Mouse (Mus musculus) forebrain, embryonic 10.5 days (tissue): ENCODE measurements around the gene Gm13285. TPM values are rescaled to one million over a fixed set of nuclear protein-coding genes. Genes with fewer than 3 reads are reported as not detected.
"Not testable (repeated sequence)": the region's sequence is repeated elsewhere in the genome, so short reads cannot be mapped to it uniquely, and the experiment has no call there.

Experiments
- DNase-seq: peaks from one replicate; pipeline ENCODE4 v3.0.0-alpha.2; 2017; ENCODE audit warnings: low spot score; ENCODE audit errors: extremely low spot score
- H3K27ac ChIP-seq: fragments of 300-500 bp; sonication (generic); 2 replicates; pipeline ENCODE4 v1.5.1; 2016; ENCODE audit warnings: mild to moderate bottlenecking
- H3K27me3 ChIP-seq: fragments of 300-500 bp; sonication (generic); 2 replicates; pipeline ENCODE4 v1.6.1; 2016; ENCODE audit warnings: mild to moderate bottlenecking; ENCODE audit not compliant: poor library complexity, severe bottlenecking
- H3K36me3 ChIP-seq: fragments of 300-500 bp; sonication (generic); replicated peaks from 2 replicates; pipeline ENCODE4 v1.6.1; 2016; ENCODE audit warnings: mild to moderate bottlenecking, moderate library complexity
- H3K4me1 ChIP-seq: fragments of 300-500 bp; sonication (generic); 2 replicates; pipeline ENCODE4 v1.6.1; 2016
- H3K4me3 ChIP-seq: fragments of 300-500 bp; sonication (generic); 2 replicates; pipeline ENCODE4 v1.5.1; 2016; ENCODE audit warnings: mild to moderate bottlenecking, moderate library complexity
- H3K9me3 ChIP-seq: fragments of 300-500 bp; sonication (generic); 2 replicates; pipeline ENCODE4 v1.6.1; 2016; ENCODE audit warnings: mild to moderate bottlenecking, moderate library complexity
- WGBS: fragments of 180-500 bp; shearing (Covaris S2); methylation state at CpG from one replicate; pipeline ENCODE4 v1.1.7; 2016; 5-methylcytosine and 5-hydroxymethylcytosine counted together
- polyA plus RNA-seq: library from polyadenylated mRNA; unstranded; fragments of >200 nt; fragmentation: Nextera tagmentation; extraction: Ambion mirVana; gene quantifications from 2 replicates; pipeline ENCODE4 v1.2.1, GENCODE M21; 2016

Gm13285 gene
- 0.85 TPM in 1 of 2 replicates, not detected in the other for polyA plus RNA-seq

DNA sequence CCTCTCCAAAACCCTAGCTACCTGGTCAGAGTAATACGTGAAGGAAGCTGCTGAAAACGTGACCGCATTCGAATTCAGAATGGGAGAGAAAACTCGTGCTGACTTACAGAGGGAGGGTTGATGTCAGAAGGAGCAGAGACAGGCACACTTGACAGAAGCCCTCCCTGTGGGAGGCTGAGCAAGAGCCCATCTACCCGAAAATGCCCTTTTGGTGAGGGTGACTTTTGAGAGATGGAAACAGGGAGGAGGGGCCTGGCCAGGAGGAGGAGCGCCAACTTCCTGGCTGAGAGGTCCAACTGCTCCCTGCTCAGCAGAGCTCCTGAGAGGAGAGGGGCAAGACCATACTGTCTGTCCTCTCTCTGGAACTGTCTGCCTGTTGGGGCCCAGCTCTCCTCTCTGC lies at the start of gene Gm13285:
Gene Gm13285, plus strand, starts transcription at position 301 of the 400 bp plus-strand sequence.
- DNase-seq, H3K27me3 ChIP-seq, H3K9me3 ChIP-seq, H3K4me1 ChIP-seq, H3K27ac ChIP-seq, H3K36me3 ChIP-seq, H3K4me3 ChIP-seq: not testable (repeated sequence)
- WGBS, result 14% methylated on average over 6 of the region's 7 CpGs

DNA sequence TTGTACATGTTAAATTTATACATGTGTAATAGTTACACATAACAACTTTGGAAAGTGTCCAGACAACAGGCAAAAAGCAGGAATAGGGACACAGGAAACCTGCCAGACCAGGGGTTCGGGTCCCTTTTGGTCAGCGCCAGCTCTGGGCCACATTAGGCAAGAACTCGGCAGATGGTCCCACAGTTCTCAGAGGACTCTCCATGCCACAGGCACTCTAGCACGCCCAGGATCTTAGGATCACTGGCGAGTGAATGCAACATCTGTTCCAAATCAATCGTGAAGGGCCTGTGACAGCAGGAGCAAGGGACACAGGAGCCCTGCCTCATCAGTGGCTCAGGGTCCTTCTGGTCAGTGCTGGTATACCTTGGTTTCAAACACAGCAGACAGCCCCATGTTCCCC lies 49.5 kb upstream of the Gm13285 start:
- Histone ChIP-seq H3K27me3 (no peaks in the 10 kb centered on the region), H3K4me3 (no peak overlapping the region), H3K4me1 (peaks cover 12% of the 10 kb centered on the region), H3K9me3 (no peaks in the 10 kb centered on the region), H3K36me3 (no peaks in the 10 kb centered on the region), H3K27ac (no peak overlapping the region)
- no peak for DNase-seq
- 57% methylated on average over 6 of the region's 6 CpGs for WGBS

DNA sequence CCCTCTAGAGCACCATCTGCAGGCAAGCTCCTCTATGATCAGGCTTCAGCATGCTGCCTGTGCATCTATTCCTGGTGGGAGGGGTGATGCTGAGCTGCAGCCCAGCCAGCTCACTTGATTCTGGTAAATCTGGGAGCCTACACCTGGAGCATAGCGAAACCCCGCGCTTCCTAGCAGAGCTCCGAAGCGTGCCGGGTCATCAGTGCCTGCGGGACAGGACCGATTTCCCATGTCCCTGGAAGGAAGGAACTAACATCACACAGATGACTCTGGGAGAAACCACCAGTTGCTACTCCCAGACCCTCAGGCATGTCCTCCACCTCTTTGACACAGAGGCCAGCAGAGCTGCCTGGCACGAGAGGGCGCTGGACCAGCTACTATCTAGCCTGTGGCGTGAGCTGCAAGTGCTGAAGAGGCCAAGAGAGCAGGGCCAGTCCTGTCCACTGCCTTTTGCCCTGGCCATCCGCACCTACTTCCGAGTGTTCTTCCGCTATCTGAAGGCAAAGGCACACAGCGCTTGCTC lies 44.6 kb upstream of the Gm13285 start, which contains the start of gene Gm13271:
Gene Gm13271, plus strand, starts transcription at position 51 of the 523 bp plus-strand sequence.
- 65% methylated on average over 15 of the region's 15 CpGs for WGBS
- not testable (repeated sequence) for H3K36me3 ChIP-seq, H3K27me3 ChIP-seq, H3K4me3 ChIP-seq, H3K9me3 ChIP-seq, DNase-seq, H3K27ac ChIP-seq, H3K4me1 ChIP-seq

DNA sequence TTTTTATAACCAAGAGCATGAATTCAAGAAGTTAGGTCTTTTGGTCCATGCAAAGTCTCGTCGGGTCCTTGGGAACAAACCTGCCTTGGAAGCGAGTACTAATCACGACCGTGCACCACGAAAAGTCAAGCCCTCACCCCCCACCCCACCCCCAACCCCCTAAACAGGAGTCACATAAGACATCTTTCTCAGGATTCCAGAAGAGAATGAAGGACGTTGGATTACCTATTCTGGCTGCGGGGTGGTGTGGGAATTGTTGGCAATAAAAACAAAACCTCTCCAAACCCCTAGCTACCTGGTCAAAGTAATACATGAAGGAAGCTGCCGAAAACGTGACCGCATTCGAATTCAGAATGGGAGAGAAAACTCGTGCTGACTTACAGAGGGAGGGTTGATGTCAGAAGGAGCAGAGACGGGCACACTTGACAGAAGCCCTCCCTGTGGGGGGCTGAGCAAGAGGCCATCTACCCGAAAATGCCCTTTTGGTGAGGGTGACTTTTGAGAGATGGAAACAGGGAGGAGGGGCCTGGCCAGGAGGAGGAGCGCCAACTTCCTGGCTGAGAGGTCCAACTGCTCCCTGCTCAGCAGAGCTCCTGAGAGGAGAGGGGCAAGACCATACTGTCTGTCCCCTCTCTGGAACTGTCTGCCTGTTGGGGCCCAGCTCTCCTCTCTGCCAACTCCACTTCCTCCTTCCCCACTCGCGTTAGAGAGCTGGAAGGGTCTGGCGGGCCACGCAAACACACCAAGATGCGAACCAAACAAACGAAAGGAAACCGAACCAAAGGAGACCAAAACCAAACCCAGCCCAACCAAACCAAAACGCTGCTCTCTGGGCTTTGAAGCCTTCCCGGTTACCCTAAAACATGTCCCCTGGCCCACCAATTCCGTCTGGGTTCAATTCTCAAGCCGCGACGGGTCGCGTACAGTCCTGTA lies 42.6 kb upstream of the Gm13285 start:
- not testable (repeated sequence) for H3K4me1 ChIP-seq, H3K36me3 ChIP-seq, H3K9me3 ChIP-seq, H3K27me3 ChIP-seq
- Histone ChIP-seq H3K4me3 (peak overlapping the region; percentile 62), H3K27ac (peak overlapping the region; percentile 85)
- WGBS, result 14% methylated on average over 29 of the region's 31 CpGs
- peak; percentile 46 for DNase-seq

DNA sequence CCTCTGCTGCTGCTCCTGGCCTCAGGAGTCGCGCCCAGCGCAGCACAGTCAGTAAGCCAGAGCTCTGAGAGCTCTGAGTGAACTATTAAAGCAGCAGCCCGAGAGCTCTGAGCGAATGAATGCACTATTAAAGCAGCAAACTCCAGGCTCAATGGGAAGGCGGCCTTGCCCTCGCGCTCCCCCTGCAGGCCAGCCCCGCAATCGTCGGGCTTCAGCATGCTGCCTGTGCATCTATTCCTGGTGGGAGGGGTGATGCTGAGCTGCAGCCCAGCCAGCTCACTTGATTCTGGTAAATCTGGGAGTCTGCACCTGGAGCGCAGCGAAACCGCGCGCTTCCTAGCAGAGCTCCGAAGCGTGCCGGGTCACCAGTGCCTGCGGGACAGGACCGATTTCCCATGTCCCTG lies 41.8 kb upstream of the Gm13285 start:
- H3K9me3 ChIP-seq, H3K4me1 ChIP-seq, H3K36me3 ChIP-seq, H3K27me3 ChIP-seq: not testable (repeated sequence)
- Histone ChIP-seq H3K4me3 (peak overlapping the region; percentile 62), H3K27ac (peak overlapping the region; percentile 85)
- peak; percentile 82 for DNase-seq
- WGBS, result 0% methylated on average over 18 of the region's 21 CpGs

DNA sequence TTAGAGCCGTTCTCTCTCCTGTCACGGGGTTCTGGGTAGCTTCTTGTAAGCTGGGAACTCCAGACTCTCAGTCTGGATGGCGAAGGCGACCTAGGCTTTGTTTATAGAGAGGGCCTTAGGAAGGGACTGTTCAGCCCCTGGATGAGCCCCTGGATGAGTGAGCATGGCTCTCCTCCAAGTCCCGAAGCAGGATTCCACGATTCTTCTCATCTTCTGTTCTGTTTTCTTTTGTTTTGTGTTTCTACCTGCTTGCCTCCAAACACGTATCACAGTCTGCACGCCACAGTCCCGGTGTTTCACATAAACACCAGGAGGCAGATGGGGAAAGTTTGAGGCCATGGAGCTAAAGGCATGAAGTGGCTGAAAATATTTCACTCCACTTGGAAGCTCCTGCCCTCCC lies 40.7 kb upstream of the Gm13285 start:
- not testable (repeated sequence) for H3K9me3 ChIP-seq, H3K36me3 ChIP-seq, H3K27ac ChIP-seq, DNase-seq, H3K4me3 ChIP-seq, H3K27me3 ChIP-seq
- H3K4me1 ChIP-seq, result peaks cover 10% of the 10 kb centered on the region
- 88% methylated on average over 9 of the region's 9 CpGs for WGBS

DNA sequence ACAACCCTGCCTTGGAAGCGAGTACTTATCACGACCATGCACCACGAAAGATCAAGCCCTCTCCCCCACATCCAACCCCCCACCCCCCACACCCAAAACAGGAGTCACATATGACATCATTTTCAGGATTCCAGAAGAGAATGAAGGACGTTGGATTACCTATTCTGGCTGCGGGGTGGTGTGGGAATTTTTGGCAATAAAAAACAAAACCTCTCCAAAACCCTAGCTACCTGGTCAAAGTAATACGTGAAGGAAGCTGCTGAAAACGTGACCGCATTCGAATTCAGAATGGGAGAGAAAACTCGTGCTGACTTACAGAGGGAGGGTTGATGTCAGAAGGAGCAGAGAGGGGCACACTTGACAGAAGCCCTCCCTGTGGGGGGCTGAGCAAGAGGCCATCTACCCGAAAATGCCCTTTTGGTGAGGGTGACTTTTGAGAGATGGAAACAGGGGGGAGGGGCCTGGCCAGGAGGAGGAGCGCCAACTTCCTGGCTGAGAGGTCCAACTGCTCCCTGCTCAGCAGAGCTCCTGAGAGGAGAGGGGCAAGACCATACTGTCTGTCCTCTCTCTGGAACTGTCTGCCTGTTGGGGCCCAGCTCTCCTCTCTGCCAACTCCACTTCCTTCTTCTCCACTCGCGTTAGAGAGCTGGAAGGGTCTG lies 39.7 kb upstream of the Gm13285 start, which contains the start of gene Gm13283:
Gene Gm13283, plus strand, starts transcription at position 510 of the 659 bp plus-strand sequence.
- Histone ChIP-seq H3K4me1 (peaks cover 10% of the 10 kb centered on the region), H3K4me3 (peak within 1 kb of the TSS; percentile 44), H3K27ac (peak within 1 kb of the TSS; percentile 66; the same call in 1 of the 2 replicates)
- WGBS, result 27% methylated on average over 11 of the region's 14 CpGs
- DNase-seq, H3K27me3 ChIP-seq, H3K36me3 ChIP-seq, H3K9me3 ChIP-seq: not testable (repeated sequence)

DNA sequence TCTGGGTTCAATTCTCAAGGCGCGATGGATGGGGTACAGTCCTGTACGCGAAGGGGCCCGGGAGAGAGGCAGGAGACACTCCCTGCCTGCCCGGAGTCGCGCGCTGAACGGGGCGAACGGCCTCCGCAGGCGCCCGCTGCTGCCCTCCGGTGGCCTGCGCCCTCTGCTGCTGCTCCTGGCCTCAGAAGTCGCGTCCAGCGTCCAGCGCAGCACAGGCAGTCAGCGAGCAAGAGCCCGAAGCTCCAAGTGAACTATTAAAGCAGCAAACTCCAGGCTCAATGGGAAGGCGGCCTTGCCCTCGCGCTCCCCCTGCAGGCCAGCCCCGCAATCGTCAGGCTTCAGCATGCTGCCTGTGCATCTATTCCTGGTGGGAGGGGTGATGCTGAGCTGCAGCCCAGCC lies 39.0 kb upstream of the Gm13285 start:
- Histone ChIP-seq H3K4me1 (peaks cover 10% of the 10 kb centered on the region), H3K4me3 (peak overlapping the region; percentile 44), H3K27ac (peak overlapping the region; percentile 66; the same call in 1 of the 2 replicates)
- H3K36me3 ChIP-seq, H3K27me3 ChIP-seq, H3K9me3 ChIP-seq: not testable (repeated sequence)
- peak; percentile 64 for DNase-seq
- WGBS, result under 1% methylated on average over 27 of the region's 28 CpGs

DNA sequence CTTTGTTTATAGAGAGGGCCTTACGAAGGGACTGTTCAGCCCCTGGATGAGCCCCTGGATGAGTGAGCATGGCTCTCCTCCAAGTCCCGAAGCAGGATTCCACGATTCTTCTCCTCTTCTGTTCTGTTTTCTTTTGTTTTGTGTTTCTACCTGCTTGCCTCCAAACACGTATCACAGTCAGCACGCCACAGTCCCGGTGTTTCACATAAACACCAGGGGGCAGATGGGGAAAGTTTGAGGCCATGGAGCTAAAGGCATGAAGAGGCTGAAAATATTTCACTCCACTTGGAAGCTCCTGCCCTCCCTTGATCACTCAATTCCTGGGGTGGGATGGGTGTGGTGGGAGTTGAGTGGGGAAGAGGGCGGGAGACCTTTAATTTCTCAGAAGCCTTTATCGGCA lies 37.7 kb upstream of the Gm13285 start:
- not testable (repeated sequence) for H3K9me3 ChIP-seq, H3K27ac ChIP-seq, H3K27me3 ChIP-seq, DNase-seq, H3K36me3 ChIP-seq, H3K4me1 ChIP-seq, H3K4me3 ChIP-seq
- WGBS, result 75% methylated on average over 6 of the region's 8 CpGs

DNA sequence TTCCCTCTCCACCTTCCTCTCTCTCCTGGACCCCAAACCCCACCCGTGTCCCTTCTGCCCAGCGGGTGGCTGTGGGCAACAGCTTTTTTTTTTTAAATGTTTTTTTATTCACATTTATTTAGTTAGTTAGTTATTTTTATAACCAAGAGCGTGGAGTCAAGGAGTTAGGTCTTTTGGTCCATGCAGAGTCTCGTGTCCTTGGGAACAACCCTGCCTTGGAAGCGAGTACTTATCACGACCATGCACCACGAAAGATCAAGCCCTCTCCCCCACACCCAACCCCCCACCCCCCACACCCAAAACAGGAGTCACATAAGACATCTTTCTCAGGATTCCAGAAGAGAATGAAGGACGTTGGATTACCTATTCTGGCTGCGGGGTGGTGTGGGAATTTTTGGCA lies 37.1 kb upstream of the Gm13285 start:
- not testable (repeated sequence) for H3K4me1 ChIP-seq, H3K4me3 ChIP-seq, H3K36me3 ChIP-seq, H3K27ac ChIP-seq, DNase-seq, H3K27me3 ChIP-seq, H3K9me3 ChIP-seq
- 54% methylated on average over 9 of the region's 9 CpGs for WGBS

DNA sequence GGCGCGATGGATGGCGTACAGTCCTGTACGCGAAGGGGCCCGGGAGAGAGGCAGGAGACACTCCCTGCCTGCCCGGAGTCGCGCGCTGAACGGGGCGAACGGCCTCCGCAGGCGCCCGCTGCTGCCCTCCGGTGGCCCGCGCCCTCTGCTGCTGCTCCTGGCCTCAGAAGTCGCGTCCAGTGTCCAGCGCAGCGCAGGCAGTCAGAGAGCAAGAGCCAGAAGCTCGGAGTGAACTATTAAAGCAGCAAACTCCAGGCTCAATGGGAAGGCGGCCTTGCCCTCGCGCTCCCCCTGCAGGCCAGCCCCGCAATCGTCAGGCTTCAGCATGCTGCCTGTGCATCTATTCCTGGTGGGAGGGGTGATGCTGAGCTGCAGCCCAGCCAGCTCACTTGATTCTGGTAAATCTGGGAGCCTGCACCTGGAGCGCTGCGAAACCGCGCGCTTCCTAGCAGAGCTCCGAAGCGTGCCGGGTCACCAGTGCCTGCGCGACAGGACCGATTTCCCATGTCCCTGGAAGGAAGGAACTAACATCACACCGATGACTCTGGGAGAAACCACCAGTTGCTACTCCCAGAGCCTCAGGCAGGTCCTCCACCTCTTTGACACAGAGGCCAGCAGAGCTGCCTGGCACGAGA lies 36.0 kb upstream of the Gm13285 start:
- H3K4me3 ChIP-seq, result peak overlapping the region; percentile 45
- not testable (repeated sequence) for H3K4me1 ChIP-seq, H3K27me3 ChIP-seq, H3K36me3 ChIP-seq, H3K9me3 ChIP-seq, H3K27ac ChIP-seq
- DNase-seq, result peak; percentile 63
- 2% methylated on average over 40 of the region's 42 CpGs for WGBS

DNA sequence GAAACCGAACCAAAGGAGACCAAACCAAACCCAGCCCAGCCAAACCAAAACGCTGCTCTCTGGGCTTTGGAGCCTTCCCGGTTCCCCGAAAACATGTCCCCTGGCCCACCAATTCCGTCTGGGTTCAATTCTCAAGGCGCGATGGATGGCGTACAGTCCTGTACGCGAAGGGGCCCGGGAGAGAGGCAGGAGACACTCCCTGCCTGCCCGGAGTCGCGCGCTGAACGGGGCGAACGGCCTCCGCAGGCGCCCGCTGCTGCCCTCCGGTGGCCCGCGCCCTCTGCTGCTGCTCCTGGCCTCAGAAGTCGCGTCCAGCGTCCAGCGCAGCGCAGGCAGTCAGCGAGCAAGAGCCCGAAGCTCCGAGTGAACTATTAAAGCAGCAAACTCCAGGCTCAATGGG lies 25.9 kb upstream of the Gm13285 start, which contains the start of gene Gm13290:
Gene Gm13290, plus strand, starts transcription at position 301 of the 400 bp plus-strand sequence.
- not testable (repeated sequence) for DNase-seq, H3K27me3 ChIP-seq, H3K9me3 ChIP-seq, H3K27ac ChIP-seq, H3K4me1 ChIP-seq, H3K4me3 ChIP-seq, H3K36me3 ChIP-seq
- no CpG with 5 or more reads among the region's 32 CpGs for whole genome bisulfite sequencing
